Mouse (Mus musculus): ENCODE measurements around the gene Aars2. TPM values are rescaled to one million over a fixed set of nuclear protein-coding genes. Genes with fewer than 3 reads are reported as not detected.
A peak's percentile ranks its signal among the peaks of the same experiment; 100 is the strongest.

Gene Aars2
- polyA plus RNA-seq, 2 experiments from 2014 or later = 2.4 to 5.1 TPM

DNA sequence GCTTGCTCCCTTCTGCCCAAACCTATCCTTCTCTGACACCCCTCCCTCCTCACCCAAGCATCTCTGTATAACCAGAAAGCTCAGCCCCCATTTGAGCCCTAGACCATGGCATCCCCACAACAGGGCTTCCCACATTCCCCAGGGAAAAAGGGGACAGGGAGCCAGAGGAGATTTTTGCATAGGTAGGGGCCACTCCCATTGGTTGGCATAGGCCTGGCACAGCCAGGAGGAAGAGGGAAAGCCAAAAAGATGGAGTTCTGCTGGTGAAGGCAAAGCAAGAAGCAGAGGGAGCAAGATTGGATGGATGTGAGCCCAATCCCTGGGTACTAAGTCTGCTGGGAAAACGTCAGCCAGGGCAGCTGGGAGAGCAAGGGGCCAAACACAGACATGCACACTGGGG, 36.5 kb downstream of the Aars2 start:
- no peak for ATAC-seq

DNA sequence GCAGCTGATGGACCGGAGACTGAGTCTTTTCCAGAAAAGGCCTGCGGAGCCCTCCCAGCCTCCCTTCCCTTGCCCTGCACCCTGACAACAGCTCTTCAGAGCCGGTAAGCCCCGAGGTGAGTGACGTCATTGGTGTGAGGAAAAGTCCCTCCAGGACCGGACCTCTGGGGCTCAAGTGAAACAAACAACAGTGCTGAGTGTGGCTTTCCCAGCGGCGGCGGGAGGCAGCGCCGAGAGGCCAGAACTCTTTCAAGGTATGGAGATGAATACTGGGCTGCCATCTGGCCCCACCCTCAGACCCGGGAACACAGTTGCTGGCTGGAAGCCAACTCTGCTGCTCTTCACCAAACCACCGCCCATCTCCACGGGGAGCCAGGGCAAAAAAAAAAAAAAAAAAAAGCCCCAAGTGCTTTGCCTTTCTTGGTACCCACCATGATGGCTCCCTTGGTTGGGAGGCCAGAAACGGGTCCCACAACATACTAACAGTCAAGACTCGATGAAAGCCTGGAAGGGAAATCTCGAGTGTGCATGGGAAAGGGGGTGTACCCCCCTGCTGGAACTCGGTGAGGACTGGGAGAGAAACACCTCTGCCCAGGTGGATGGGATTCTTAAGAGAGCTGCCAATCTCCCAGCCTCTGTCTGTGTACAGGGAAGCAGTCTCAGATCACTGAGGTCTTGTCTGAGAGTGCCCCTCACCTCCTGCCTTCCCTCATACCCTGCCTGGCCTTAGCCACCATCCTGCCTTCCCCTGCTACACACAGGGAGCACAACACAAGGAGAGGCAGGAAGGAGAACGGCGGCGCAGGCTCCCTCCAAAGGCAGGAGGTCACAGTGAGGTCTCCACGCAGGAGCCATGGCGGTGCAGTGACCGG, 37.6 kb downstream of the Aars2 start:
- no peak for ATAC-seq

DNA sequence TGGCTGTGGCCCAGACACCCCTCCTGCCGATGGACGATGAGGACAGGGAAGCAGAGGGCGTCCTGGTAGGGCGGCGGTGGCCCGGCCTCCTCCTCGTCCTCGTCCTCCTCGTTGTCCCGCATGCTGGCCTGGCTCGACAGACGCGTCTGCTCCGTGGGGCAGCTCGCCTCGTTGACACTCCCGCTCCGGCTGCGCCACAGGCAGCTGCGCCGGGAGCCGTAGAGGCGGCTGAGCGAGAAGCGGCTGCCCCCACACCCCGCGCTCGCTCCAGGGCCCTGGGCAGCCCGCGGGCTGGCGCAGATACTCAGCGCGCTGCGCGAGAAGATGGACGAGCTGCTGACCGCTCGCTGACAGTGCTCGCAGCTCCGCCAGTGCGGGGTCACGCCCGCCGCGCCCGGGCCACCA, 38.2 kb downstream of the Aars2 start:
- no peak for ATAC-seq

- ATAC-seq = no peak
Observed at GRCm38 (mm10) chr17:45545278-45545961, 38.8 kb downstream of the Aars2 start.

- ATAC-seq = no peak
Observed at GRCm38 (mm10) chr17:45546941-45547340, 40.3 kb downstream of the Aars2 start.

GRCm38 (mm10) chr17:45547461-45548190, 41.0 kb downstream of the Aars2 start:
- no peak for ATAC-seq

DNA sequence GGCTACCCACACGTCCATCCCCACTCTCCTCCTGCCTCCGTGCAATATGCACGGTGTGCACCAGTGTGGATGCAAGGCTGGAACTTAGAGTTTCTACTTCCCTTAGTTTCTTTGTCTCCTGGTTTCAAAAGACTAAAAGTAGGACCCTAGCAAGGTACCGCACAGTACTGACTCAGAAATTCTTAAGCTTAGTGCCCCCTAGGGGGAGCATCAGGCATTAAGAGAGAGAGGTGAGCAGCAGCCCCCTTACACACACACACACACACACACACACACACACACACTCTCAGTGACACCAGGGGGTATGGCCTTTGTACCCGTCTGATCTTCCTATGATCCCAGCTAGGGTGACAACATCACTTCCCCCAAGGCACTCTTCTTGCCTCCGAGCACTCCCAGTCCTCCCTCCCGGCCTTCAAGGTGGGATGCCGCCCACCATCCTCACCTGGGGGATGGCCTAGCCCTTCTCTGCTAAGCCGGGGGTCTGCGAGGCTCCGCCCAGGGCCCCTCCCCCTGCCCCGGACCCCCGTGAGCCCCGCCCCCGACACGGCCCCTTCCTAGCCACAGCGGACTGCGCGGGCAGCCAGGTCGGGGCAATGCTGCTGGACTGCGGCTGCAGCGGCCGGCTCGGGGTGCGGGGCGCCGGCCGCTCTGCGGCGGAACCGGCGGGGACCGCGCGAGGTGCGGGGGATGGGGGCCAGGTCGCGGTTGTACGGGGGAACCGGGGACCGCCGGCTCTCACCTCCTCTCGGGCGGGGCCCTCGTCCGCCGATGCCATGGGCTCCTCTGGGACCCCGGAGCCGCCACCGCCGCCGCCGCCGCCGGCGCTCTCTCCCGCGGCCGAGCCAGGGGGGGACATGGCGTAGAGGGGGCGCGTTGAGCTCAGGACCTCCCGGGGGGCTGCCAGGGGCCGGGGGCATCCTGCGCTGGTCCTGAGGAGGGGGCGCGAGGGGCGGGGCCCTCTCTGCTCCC, 42.2 kb downstream of the Aars2 start:
- no peak for ATAC-seq

DNA sequence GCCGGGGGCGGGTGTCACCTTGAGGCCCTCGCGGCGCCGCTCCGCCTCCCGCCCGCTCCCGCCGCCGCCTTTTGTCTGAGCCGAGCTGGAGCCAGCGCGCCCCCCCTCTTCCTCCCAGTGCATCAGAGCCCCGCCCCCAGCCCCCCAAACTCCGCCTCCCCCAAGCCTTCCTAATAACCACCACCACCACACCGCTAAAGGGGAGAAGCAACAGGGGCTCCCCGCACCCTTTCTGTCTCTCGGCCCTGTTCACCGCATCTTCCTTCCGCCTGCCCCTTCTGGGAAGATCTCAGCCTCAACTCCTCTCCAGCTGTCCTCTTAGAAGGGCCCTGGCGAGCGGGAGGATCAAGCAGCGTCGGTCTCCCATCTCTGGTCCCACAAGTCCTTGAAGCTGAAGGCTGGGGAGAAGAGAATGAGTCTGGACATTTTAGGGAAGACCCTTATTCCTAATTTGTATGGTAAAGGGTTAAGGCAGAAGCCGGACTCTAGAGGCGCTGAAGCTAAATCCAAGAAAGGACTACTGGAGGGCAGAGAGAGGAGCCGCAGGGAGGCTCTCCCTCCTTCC, 43.1 kb downstream of the Aars2 start, which contains the start of gene Tmem151b:
Gene Tmem151b (minus strand): TSS at position 61 of the 565 bp plus-strand sequence.
- peak; percentile 8 for ATAC-seq

DNA sequence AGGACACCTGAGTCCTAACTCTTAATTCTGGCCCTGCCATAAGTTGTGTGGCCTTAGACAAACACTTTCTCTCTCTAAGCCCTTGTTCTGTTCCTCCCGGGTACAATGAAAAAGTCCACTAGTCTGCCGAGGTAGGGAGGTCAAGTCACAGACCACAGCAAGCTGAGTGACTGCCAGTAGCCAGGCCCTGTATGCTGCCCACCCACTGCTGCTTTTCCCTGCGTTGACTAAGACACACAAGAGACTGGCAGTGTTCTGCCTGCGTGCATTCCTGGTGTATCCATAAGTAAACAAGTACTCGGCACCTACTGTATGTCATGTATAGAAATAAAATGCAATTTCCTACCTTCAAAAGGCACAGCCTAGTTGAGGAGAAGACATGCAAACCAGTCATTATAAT, 43.6 kb downstream of the Aars2 start:
- ATAC-seq = no peak

DNA sequence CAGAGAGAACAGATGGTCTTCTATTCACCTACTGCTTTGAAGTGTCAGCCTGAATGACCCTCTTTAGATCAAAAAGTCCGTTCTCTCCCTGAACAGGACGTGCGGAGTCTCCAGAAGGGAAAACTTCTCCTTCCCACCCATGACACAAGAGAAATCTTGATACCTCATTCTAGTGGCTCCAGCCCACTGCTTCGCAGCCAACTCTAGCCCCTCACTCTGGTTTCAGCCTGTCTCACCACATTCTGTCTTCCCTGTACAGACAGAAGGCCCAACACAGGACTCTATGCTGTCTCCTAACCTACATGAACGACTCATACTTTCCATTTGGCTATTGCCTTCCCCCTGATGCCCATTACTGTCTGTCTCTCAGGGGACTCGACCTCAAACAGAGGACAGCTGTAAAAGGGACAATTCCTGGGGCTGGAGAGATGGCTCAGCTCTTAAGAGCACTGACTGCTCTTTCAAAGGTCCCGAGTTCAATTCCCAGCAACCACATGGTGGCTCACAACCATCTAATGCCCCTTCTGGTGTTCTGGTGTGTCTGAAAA, 44.7 kb downstream of the Aars2 start:
- ATAC-seq = no peak

- peak; percentile 69 for ATAC-seq
Observed at GRCm38 (mm10) chr17:45551816-45552451, 45.3 kb downstream of the Aars2 start.

- no peak for ATAC-seq
Observed at GRCm38 (mm10) chr17:45553065-45553464, 46.4 kb downstream of the Aars2 start.

GRCm38 (mm10) chr17:45554420-45554819, 47.8 kb downstream of the Aars2 start:
- ATAC-seq = no peak

DNA sequence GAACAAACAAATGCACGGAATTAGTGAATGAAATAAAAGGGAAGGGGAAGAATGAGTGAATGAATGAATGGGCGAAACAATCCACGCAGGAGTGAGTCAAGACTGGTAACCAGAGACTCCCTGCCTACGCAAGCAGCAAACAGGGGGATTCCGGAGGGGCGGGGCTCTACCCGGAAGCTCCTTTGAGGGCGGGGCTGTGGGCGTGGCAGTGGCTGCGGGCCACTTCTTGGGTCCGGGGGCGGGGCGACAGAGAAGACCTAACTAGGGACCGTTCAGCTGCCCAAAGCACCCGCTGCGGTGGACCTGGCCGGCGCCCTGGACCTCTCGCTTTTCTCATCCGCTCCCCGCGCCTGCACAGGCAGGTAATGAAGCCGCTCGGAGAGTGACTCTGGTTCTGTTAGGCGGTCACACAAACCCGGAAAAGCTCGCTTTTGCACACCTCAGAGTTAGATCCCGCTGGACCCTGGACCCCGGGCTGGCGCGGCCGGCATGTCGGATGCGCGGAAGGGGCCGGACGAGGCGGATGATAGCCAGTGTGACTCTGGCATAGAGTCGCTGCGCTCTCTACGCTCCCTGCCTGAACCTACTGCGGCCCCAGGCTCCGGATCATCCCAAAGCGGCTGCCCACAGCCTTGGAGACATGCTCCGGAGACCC, 48.9 kb downstream of the Aars2 start, which contains the start of gene Nfkbie:
Gene Nfkbie (plus strand): TSS at position 252 of the 655 bp plus-strand sequence.
- ATAC-seq = peak; percentile 61

DNA sequence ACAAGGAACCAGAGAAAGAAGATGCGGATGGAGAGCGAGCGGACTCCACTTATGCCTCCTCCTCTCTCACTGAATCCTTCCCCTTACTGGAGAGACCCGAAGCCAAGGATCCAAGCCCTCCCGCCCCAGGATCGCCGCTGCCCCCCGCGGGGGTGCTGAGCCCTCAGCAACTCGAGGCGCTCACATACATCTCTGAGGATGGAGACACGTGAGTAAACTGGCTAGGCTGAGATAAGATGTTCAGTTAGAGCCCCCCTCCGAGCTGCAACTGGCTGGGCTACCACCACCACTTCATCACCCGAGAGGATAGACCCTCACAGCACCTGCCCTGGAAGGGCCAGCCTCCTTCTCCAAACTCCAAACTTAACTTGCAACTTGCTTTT, 49.5 kb downstream of the Aars2 start:
- ATAC-seq = no peak

DNA sequence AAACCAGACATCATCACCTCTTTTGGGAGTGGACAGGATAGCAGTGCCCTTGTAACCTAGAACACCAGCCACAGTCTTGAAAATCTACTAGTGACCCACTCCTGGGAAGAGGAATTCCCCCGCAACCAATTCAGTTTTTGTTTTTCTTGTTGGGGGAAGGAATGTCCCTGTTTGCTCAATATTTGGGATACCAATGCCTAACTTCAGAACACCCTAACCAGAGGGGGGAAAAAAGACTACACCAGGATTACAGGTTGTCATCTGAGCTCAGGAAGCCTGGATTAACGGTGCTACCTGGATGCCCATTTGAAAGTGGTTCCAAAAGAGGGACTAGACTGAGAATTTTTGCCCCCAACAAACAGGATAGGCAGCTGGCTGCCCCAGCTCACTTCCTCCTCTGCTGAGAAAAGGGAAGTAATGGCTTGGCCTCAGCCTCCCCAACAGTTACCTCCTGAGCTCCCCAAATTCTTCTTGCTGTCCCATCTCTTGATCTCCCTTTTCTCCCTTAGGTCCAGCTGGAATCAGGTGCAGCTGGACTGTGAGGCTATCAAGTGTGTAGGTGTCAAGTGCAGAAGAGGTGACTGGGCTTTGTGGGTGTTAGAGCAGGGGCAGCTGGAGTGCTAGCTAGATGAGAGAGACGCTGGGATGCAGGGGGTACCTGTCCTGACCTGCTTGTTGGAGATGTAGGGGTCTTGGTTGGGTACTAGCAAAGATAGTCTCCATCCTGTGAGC, 50.0 kb downstream of the Aars2 start:
- ATAC-seq = no peak

DNA sequence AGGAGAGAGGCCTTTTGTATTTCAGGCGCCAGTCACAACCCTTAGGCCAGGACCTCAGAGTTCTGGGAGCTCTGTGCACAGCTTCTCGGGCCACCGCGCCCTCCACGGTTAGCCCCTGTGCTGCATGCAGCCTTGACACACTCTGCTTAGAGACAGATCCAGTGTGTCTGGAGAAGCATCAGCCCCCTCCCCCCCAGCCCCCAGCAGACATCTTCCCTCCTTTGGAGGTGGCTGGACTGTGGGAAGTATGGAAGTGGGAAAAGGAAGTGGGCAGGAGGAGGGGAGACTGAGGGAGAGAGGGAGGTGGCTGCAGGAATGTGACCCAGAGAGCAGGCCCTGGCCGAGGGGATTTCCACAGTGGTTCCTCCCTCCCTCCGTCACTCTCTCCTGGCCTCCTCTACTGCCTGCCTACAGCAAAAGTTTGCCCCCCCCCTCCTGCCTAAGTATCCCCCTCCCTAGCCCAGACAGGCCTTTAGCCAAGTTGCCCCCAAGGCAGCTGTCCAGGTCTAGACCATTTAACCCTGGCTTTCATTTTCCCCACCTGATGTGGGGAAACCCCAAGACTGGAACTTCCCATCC, 50.7 kb downstream of the Aars2 start:
- ATAC-seq = no peak

- ATAC-seq = peak; percentile 60
Observed at GRCm38 (mm10) chr17:45557998-45558862, 51.6 kb downstream of the Aars2 start.
